Mouse (Mus musculus): ENCODE measurements around the gene Cox6b1.

- TF ChIP-seq CTCF (IDR thresholded peaks at IDR 0.05; ENCODE audit: borderline replicate concordance, insufficient read depth, low read depth, low read length): peak; percentile 33; the same call in 1 of the 2 replicates
- TF ChIP-seq POLR2A (IDR thresholded peaks at IDR 0.05; ENCODE audit: borderline replicate concordance, insufficient read depth, low read length): no peak
Measured at GRCm38 (mm10) chr7:30619202-30619601, 6.7 kb downstream of the Cox6b1 start.

All from cerebellum, adult 2 months (tissue).